ENCODE assay signal across 25 mouse cellular contexts in genomic region chr17:64454736-64455135, GRCm38 (mm10).
DNase-seq lines count a peak whose midpoint lies in the region; ATAC-seq and TF ChIP-seq lines count a peak whose summit lies in the region.
"Had no signal": no experiment of that assay in that cellular context is flagged by ENCODE, and none has a peak within 500 bp of the region (broad histone marks: within the 10 kb centered on the region; RNA-seq: fewer than 3 reads in every experiment).

No protein-coding gene starts in this region.

- DNase-seq in embryonic facial prominence, embryonic 14.5 days (ENCODE audit: low spot score): peak; percentile 10
- no peak for DNase-seq in embryonic facial prominence, embryonic 10.5 days (ENCODE audit: low spot score)
- peak; percentile 48 for DNase-seq in hindbrain, postnatal 0 days (ENCODE audit: low spot score)
- no peak for DNase-seq in hindbrain, embryonic 10.5 days (ENCODE audit: low spot score)
- peak; percentile 79 for DNase-seq in MN1 (ENCODE audit: low spot score)
- DNase-seq in skeletal muscle tissue, adult 2 months (ENCODE audit: low read depth, low spot score): peak; percentile 4
- DNase-seq in urinary bladder, postnatal 14 days (ENCODE audit: low spot score): no peak
- DNase-seq: adrenal gland, adult 2 months; adrenal gland, postnatal 25 days; B cell, adult 2 months; cerebellum, adult 2 months; cerebellum, postnatal 10 days; embryo, embryonic 11 days; forebrain, postnatal 0 days; gastrocnemius, postnatal 36 days; heart, adult 11 months; heart, postnatal 36 days had no signal

- no peak overlapping the region for H3K27ac ChIP-seq in embryonic facial prominence, embryonic 14.5 days (replicated peaks; ENCODE audit: low read depth, low read length)
- H3K27ac ChIP-seq in embryonic facial prominence, embryonic 10.5 days (replicated peaks): no peak overlapping the region
- H3K27ac ChIP-seq in hindbrain, postnatal 0 days: peak overlapping the region; percentile 4; the same call in 1 of the 2 replicates
- H3K27ac ChIP-seq in hindbrain, embryonic 10.5 days: no peak overlapping the region
- H3K27ac ChIP-seq: embryonic facial prominence, embryonic 13.5 days; forebrain, embryonic 13.5 days; heart, embryonic 13.5 days; hindbrain, embryonic 15.5 days; intestine, embryonic 15.5 days had no signal

- no peaks in the 10 kb centered on the region for H3K4me1 ChIP-seq in embryonic facial prominence, embryonic 14.5 days (ENCODE audit: control insufficient read depth, insufficient read depth, low read length)
- H3K4me1 ChIP-seq in embryonic facial prominence, embryonic 10.5 days: no peaks in the 10 kb centered on the region
- no peaks in the 10 kb centered on the region for H3K4me1 ChIP-seq in hindbrain, postnatal 0 days (ENCODE audit: insufficient read depth, low read length)
- no peaks in the 10 kb centered on the region for H3K4me1 ChIP-seq in hindbrain, embryonic 10.5 days (replicated peaks)
- H3K4me1 ChIP-seq: embryonic facial prominence, embryonic 13.5 days; forebrain, embryonic 13.5 days; heart, embryonic 13.5 days; hindbrain, embryonic 15.5 days; intestine, embryonic 15.5 days had no signal

- WGBS in embryonic facial prominence, embryonic 14.5 days: 42% methylated on average over 2 of the region's 2 CpGs
- WGBS in embryonic facial prominence, embryonic 10.5 days: 64% methylated on average over 2 of the region's 2 CpGs
- WGBS in hindbrain, postnatal 0 days: 49% methylated on average over 2 of the region's 2 CpGs
- WGBS in hindbrain, embryonic 10.5 days: 66% methylated on average over 2 of the region's 2 CpGs

- TF ChIP-seq CTCF in hindbrain, postnatal 0 days (IDR thresholded peaks at IDR 0.05; ENCODE audit: low read depth): no peak

- H3K36me3 ChIP-seq in embryonic facial prominence, embryonic 14.5 days (ENCODE audit: control insufficient read depth, insufficient read depth, low read length): no peaks in the 10 kb centered on the region
- H3K36me3 ChIP-seq in embryonic facial prominence, embryonic 10.5 days (replicated peaks): no peaks in the 10 kb centered on the region
- no peaks in the 10 kb centered on the region for H3K36me3 ChIP-seq in hindbrain, postnatal 0 days (ENCODE audit: insufficient read depth, low read length)
- H3K36me3 ChIP-seq in hindbrain, embryonic 10.5 days: no peaks in the 10 kb centered on the region
- H3K36me3 ChIP-seq: embryonic facial prominence, embryonic 13.5 days; G1E; heart, embryonic 13.5 days; hindbrain, embryonic 15.5 days; intestine, embryonic 15.5 days had no signal

- H3K4me2 ChIP-seq in embryonic facial prominence, embryonic 14.5 days (ENCODE audit: low read depth, low read length): no peak overlapping the region
- no peak overlapping the region for H3K4me2 ChIP-seq in hindbrain, postnatal 0 days (ENCODE audit: low read depth, low read length)
- H3K4me2 ChIP-seq: embryonic facial prominence, embryonic 13.5 days; forebrain, embryonic 13.5 days; heart, embryonic 13.5 days; hindbrain, embryonic 15.5 days; intestine, embryonic 15.5 days had no signal

- no peak overlapping the region for H3K4me3 ChIP-seq in embryonic facial prominence, embryonic 14.5 days (ENCODE audit: low read depth, low read length)
- H3K4me3 ChIP-seq in embryonic facial prominence, embryonic 10.5 days: no peak overlapping the region
- no peak overlapping the region for H3K4me3 ChIP-seq in hindbrain, postnatal 0 days (ENCODE audit: low read length)
- no peak overlapping the region for H3K4me3 ChIP-seq in hindbrain, embryonic 10.5 days
- H3K4me3 ChIP-seq: embryonic facial prominence, embryonic 13.5 days; forebrain, embryonic 13.5 days; heart, embryonic 13.5 days; hindbrain, embryonic 15.5 days; intestine, embryonic 15.5 days had no signal

- H3K27me3 ChIP-seq in embryonic facial prominence, embryonic 14.5 days (replicated peaks; ENCODE audit: control insufficient read depth, insufficient read depth, low read length): no peaks in the 10 kb centered on the region
- H3K27me3 ChIP-seq in embryonic facial prominence, embryonic 10.5 days (replicated peaks; ENCODE audit: low read depth, poor library complexity, severe bottlenecking): no peaks in the 10 kb centered on the region
- H3K27me3 ChIP-seq in hindbrain, postnatal 0 days (ENCODE audit: insufficient read depth, low read length): no peaks in the 10 kb centered on the region
- H3K27me3 ChIP-seq in hindbrain, embryonic 10.5 days (ENCODE audit: insufficient read depth, poor library complexity, severe bottlenecking): no peaks in the 10 kb centered on the region
- H3K27me3 ChIP-seq: embryonic facial prominence, embryonic 13.5 days; forebrain, embryonic 13.5 days; heart, embryonic 13.5 days; hindbrain, embryonic 15.5 days; intestine, embryonic 15.5 days had no signal

- 0 out of 2 replicates have a peak, but pooled peaks have one; percentile 15 for ATAC-seq in embryonic facial prominence, embryonic 14.5 days (ENCODE audit: low read depth)
- ATAC-seq in hindbrain, postnatal 0 days: no peak
- ATAC-seq: CD4-positive, CD25-positive, alpha-beta regulatory T cell, adult 4 months; forebrain, embryonic 13.5 days; forebrain, postnatal 0 days; intestine, embryonic 15.5 days; Patski had no signal

- no peaks in the 10 kb centered on the region for H3K9me3 ChIP-seq in embryonic facial prominence, embryonic 14.5 days (ENCODE audit: control insufficient read depth, low read length)
- H3K9me3 ChIP-seq in embryonic facial prominence, embryonic 10.5 days: 0 out of 2 replicates have a peak, but pooled peaks cover 2% of the 10 kb centered on the region
- no peaks in the 10 kb centered on the region; the same call in 1 of the 2 replicates for H3K9me3 ChIP-seq in hindbrain, postnatal 0 days (ENCODE audit: low read length)
- no peaks in the 10 kb centered on the region for H3K9me3 ChIP-seq in hindbrain, embryonic 10.5 days
- H3K9me3 ChIP-seq: embryonic facial prominence, embryonic 13.5 days; forebrain, embryonic 13.5 days; hindbrain, embryonic 15.5 days; intestine, embryonic 15.5 days had no signal

- H3K9ac ChIP-seq in embryonic facial prominence, embryonic 14.5 days (ENCODE audit: low read depth, low read length): no peak overlapping the region
- no peak overlapping the region for H3K9ac ChIP-seq in hindbrain, postnatal 0 days (replicated peaks; ENCODE audit: low read length)
- H3K9ac ChIP-seq: embryonic facial prominence, embryonic 13.5 days; forebrain, embryonic 13.5 days; forebrain, postnatal 0 days; heart, embryonic 13.5 days; hindbrain, embryonic 15.5 days; intestine, embryonic 15.5 days had no signal

Comparison
In these comparisons a context has a peak if more than half of its experiments do, and no peak if none do; other contexts are left out.
1. DNase-seq: peak in embryonic facial prominence, embryonic 14.5 days (single experiment), hindbrain, postnatal 0 days (single experiment), MN1 (single experiment) and skeletal muscle tissue, adult 2 months (single experiment); none in embryonic facial prominence, embryonic 10.5 days (single experiment), hindbrain, embryonic 10.5 days (single experiment) and urinary bladder, postnatal 14 days (single experiment).